Mouse (Mus musculus) myocyte (in vitro differentiated cells): Measurements from ENCODE around the gene Gnb3. TPM values are rescaled to one million over a fixed set of nuclear protein-coding genes. Genes with fewer than 3 reads are reported as not detected.
"Not testable (repeated sequence)": the region's sequence is repeated elsewhere in the genome, so short reads cannot be mapped to it uniquely, and the experiment has no call there.

Source experiments
- H3K27me3 ChIP-seq: one replicate; pipeline ENCODE4 v1.6.1; 2011; ENCODE audit not compliant: control insufficient read depth, insufficient read depth, insufficient read length
- H3K36me3 ChIP-seq: one replicate; pipeline ENCODE4 v1.6.1; 2011; ENCODE audit not compliant: control insufficient read depth, insufficient read depth
- H3K4me2 ChIP-seq: one replicate; pipeline ENCODE4 v1.6.1; 2011; ENCODE audit warnings: low read depth, control low read depth
- H3K4me3 ChIP-seq: one replicate; pipeline ENCODE4 v1.5.1; 2011; ENCODE audit warnings: mild to moderate bottlenecking, control low read depth, moderate library complexity
- H3K79me2 ChIP-seq: one replicate; pipeline ENCODE4 v1.6.1; 2011; ENCODE audit not compliant: control insufficient read depth, insufficient read depth
- H3ac ChIP-seq: one replicate; pipeline ENCODE4 v1.6.1; 2011; ENCODE audit not compliant: control insufficient read depth, insufficient read length
- CEBPB ChIP-seq: IDR thresholded peaks from 2 replicates; pipeline ENCODE4 v1.6.1; 2011; ENCODE audit warnings: mild to moderate bottlenecking, moderate library complexity; ENCODE audit not compliant: poor library complexity, insufficient read depth, severe bottlenecking
- E2F4 ChIP-seq: IDR thresholded peaks from one replicate; pipeline ENCODE4 v1.6.1; 2011; ENCODE audit warnings: mild to moderate bottlenecking, control low read depth, moderate library complexity; ENCODE audit not compliant: insufficient read depth
- MAX ChIP-seq: IDR thresholded peaks from one replicate; pipeline ENCODE4 v1.6.1; 2011; ENCODE audit warnings: low read depth, mild to moderate bottlenecking, control low read depth
- MYOD1 ChIP-seq, 3 experiments: IDR thresholded peaks; one replicate each; pipeline ENCODE4 v1.6.1; 2011; ENCODE audit warnings: control low read depth in 2 of 3, low read depth in 2 of 3, mild to moderate bottlenecking in 2 of 3, moderate library complexity in 1 of 3; ENCODE audit not compliant: insufficient read length in 2 of 3, control insufficient read depth in 1 of 3
- MYOG ChIP-seq, 3 experiments: IDR thresholded peaks; one replicate each; pipeline ENCODE4 v1.6.1; 2011; ENCODE audit warnings: control low read depth in 2 of 3, low read depth in 2 of 3, mild to moderate bottlenecking in 2 of 3; ENCODE audit not compliant: insufficient read length in 2 of 3, control insufficient read depth in 1 of 3, insufficient read depth in 1 of 3
- POLR2A ChIP-seq: IDR thresholded peaks from one replicate; pipeline ENCODE4 v1.6.1; 2011; ENCODE audit warnings: low read depth, mild to moderate bottlenecking, control low read depth, moderate library complexity; ENCODE audit not compliant: insufficient read length
- POLR2AphosphoS2 ChIP-seq: IDR thresholded peaks from one replicate; pipeline ENCODE4 v1.6.1; 2011; ENCODE audit warnings: low read depth, control low read depth; ENCODE audit not compliant: insufficient read length
- REST ChIP-seq: IDR thresholded peaks from one replicate; pipeline ENCODE4 v1.6.1; 2011; ENCODE audit warnings: mild to moderate bottlenecking, control low read depth, moderate library complexity; ENCODE audit not compliant: insufficient read depth, insufficient read length
- SRF ChIP-seq: IDR thresholded peaks from one replicate; pipeline ENCODE4 v1.6.1; 2011; ENCODE audit warnings: low read depth; ENCODE audit not compliant: control insufficient read depth, insufficient read length
- TCF12 ChIP-seq: IDR thresholded peaks from one replicate; pipeline ENCODE4 v1.6.1; 2011; ENCODE audit warnings: mild to moderate bottlenecking, control low read depth; ENCODE audit not compliant: poor library complexity, insufficient read depth, severe bottlenecking
- TCF3 ChIP-seq: IDR thresholded peaks from one replicate; pipeline ENCODE4 v1.6.1; 2011; ENCODE audit warnings: low read depth, control low read depth; ENCODE audit not compliant: insufficient read length
- USF1 ChIP-seq: IDR thresholded peaks from one replicate; pipeline ENCODE4 v1.6.1; 2011; ENCODE audit warnings: low read depth, mild to moderate bottlenecking, control low read depth, moderate library complexity
- polyA plus RNA-seq: library from polyadenylated mRNA; unstranded; fragments of >200 nt; fragmentation: generic; extraction: Trizol; gene quantifications from one replicate; pipeline ENCODE4 v1.2.1, GENCODE M21; 2012; ENCODE audit warnings: missing spikeins

Gene Gnb3
- polyA plus RNA-seq, 1 experiment = 0.11 TPM

DNA sequence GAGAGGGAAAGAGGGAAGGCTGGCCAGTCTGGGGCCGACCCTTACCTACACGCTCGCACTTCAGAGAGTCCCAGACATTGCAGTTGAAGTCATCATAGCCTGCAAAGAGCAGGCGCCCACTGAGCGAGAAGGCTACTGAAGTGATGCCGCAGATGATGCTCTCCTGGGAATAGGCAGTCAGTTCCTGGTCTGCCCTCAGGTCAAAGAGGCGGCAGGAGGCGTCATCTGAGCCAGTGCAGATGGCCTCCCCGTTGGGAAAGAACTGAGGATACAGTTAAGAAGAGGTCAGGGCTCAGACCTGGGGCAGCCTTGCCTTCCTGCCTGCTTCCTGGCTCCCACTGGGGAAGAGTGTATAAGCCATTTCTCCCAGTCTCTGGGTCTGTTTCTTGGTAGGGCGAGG lies 4.5 kb downstream of the Gnb3 start:
- H3K4me3 ChIP-seq = no peak overlapping the region
- peaks cover 6% of the 10 kb centered on the region for H3K79me2 ChIP-seq
- peaks cover 5% of the 10 kb centered on the region for H3K27me3 ChIP-seq
- H3ac ChIP-seq = no peak overlapping the region
- no peaks in the 10 kb centered on the region for H3K36me3 ChIP-seq
- TF ChIP-seq MYOD1 (IDR thresholded peaks at IDR 0.05; ENCODE audit: control insufficient read depth in 1 of 3, insufficient read length in 2 of 3, low read depth in 2 of 3) (no peak), TCF3 (no peak), TCF12 (no peak), REST (no peak), MYOG (IDR thresholded peaks at IDR 0.05; ENCODE audit: control insufficient read depth in 1 of 3, insufficient read depth in 1 of 3, insufficient read length in 2 of 3, low read depth in 2 of 3) (no peak), MAX (no peak), SRF (no peak)
- H3K4me2 ChIP-seq = no peak overlapping the region

DNA sequence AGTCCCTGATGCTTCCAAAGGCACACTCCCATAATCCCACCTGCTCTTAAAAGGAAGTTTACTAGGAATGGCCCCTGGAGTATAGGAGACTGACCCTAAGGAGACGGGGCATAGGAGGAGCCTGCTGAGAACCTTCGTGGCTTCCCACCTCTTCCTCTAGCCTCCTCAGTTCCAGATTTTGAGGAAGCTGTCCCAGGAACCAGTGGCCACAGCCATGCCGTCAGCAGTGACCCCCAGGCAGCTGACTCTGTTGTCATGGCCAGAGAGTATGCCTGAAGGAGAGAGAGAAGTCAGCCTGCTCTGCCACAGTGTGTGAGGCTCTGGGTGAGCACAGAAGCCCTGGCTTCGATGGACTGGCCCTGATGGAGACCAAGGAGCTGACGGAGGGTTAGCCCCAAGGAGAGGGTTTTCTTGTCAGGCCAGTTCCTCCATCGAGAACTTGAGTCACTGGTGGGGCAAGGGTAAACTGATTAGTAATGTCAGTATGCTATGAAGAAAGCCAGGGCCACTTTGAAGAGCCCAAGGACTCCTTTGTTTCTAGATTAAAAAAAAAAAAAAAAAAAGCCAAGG lies 5.5 kb downstream of the Gnb3 start:
- Histone ChIP-seq H3K27me3 (peaks cover 5% of the 10 kb centered on the region), H3K4me2 (no peak overlapping the region), H3K79me2 (peaks cover 11% of the 10 kb centered on the region), H3ac (no peak overlapping the region), H3K36me3 (no peaks in the 10 kb centered on the region), H3K4me3 (no peak overlapping the region)
- TF ChIP-seq MAX (no peak), MYOG (IDR thresholded peaks at IDR 0.05; ENCODE audit: control insufficient read depth in 1 of 3, insufficient read depth in 1 of 3, insufficient read length in 2 of 3, low read depth in 2 of 3) (no peak), USF1 (no peak), E2F4 (no peak), REST (no peak), CEBPB (no peak), MYOD1 (IDR thresholded peaks at IDR 0.05; ENCODE audit: control insufficient read depth in 1 of 3, insufficient read length in 2 of 3, low read depth in 2 of 3) (no peak), SRF (no peak), POLR2A (no peak), POLR2AphosphoS2 (no peak), TCF3 (no peak), TCF12 (no peak)

- no peak overlapping the region for H3ac ChIP-seq
- H3K36me3 ChIP-seq = peaks cover 3% of the 10 kb centered on the region
- no peak overlapping the region for H3K4me2 ChIP-seq
- no peak for TF ChIP-seq TCF12
- no peak for TF ChIP-seq POLR2AphosphoS2
- TF ChIP-seq POLR2A = no peak
- no peak for TF ChIP-seq REST
- no peak for TF ChIP-seq SRF
- no peak overlapping the region for H3K4me3 ChIP-seq
- H3K79me2 ChIP-seq = peaks cover 30% of the 10 kb centered on the region
- H3K27me3 ChIP-seq = no peaks in the 10 kb centered on the region
These were observed 8.4 kb downstream of the Gnb3 start for GRCm38 (mm10) chr6:124831649-124832048.

- H3K27me3 ChIP-seq, H3ac ChIP-seq, H3K36me3 ChIP-seq: not testable (repeated sequence)
- H3K4me3 ChIP-seq = peak overlapping the region; percentile 93
- H3K79me2 ChIP-seq = peaks cover 34% of the 10 kb centered on the region
- peak overlapping the region; percentile 86 for H3K4me2 ChIP-seq
These were observed 8.9 kb downstream of the Gnb3 start for GRCm38 (mm10) chr6:124831199-124831598.

GRCm38 (mm10) chr6:124829799-124830700 lies 10.0 kb downstream of the Gnb3 start:
- H3K79me2 ChIP-seq = peaks cover 35% of the 10 kb centered on the region
- peak overlapping the region; percentile 93 for H3K4me3 ChIP-seq
- peak; percentile 100 for TF ChIP-seq E2F4
- TF ChIP-seq POLR2AphosphoS2 = peak; percentile 42
- TF ChIP-seq SRF = no peak
- H3K27me3 ChIP-seq = no peaks in the 10 kb centered on the region
- H3K36me3 ChIP-seq = peaks cover 10% of the 10 kb centered on the region
- peak overlapping the region; percentile 38 for H3ac ChIP-seq
- H3K4me2 ChIP-seq = peak overlapping the region; percentile 86
